Mouse (Mus musculus): Measurements from ENCODE around the gene Gm4788.
"Not testable (repeated sequence)": the region's sequence is repeated elsewhere in the genome, so short reads cannot be mapped to it uniquely, and the experiment has no call there.

Gene Gm4788

DNA sequence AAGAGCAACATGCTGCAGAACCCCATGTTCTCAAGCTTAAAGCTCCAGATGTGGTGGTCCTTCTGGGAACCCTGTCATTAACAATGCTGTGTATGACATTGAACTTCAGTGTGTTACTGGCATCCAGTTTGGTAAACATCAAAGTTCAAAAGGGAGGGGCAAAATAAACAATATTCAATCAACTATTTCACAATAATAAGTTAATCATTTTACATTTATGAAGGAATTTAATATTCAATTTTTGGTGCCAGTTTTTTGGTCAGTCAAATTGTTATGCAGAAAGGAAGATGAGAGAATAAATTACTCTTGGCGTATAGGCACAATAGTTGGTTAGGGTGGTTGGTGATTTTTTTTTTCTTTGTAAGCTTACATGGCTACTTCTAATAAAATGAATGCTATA, at the start of gene Gm4788:
TSS of gene Gm4788 (minus strand) at position 101 of the 400 bp plus-strand sequence.
- no peak for DNase-seq

DNA sequence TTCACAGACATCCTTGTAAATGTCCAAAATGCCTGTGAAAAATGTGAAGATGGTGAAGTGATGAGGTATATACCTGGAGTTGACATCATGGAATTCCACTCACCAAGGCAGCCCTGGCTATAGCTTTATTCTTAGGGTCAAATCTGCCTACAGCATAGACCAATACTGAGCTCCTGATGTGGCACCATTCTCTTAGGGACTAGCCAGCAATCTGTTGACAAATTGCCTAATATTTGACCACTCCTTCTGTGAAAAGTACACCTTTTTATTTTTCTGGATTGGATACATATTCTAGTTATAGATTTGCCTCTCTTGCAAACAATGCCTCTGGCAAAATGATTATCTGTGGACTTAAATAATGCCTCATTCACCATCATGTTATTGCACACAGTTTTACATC, 27.6 kb upstream of the Gm4788 start:
- DNase-seq = no peak

DNA sequence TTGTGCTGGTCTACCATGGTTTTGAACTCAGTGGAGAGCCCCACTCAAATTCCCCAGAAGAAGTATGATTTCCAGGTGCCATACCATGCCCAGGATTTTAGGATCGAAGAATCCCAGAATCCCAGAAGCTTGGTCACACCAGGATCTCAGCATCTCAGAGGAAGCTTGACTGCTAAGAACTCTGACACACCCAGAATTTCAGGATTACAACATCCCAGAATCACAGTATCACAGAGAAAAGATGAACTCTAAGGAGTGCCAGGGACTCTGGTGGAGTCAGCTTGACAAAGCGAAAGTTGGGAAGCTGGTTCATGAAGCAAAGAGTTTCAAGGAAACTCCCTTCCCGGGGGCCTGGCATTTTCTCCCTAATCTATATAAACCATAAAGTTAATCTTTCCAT, 11.1 kb downstream of the Gm4788 start:
- DNase-seq = not testable (repeated sequence)

DNA sequence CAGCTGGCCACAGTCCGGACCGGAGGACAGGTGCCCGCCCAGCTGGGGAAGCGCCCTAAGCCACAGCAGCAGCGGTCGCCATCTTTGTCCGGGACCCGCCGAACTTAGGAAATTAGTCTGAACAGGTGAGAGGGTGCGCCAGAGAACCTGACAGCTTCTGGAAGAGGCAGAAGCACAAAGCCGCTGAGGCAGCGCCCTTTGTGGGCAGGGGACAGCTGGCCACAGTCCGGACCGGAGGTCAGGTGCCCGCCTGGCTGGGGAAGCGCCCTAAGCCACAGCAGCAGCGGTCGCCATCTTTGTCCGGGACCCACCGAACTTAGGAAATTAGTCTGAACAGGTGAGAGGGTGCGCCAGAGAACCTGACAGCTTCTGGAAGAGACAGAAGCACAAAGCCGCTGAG, 64.4 kb downstream of the Gm4788 start:
- not testable (repeated sequence) for DNase-seq

DNA sequence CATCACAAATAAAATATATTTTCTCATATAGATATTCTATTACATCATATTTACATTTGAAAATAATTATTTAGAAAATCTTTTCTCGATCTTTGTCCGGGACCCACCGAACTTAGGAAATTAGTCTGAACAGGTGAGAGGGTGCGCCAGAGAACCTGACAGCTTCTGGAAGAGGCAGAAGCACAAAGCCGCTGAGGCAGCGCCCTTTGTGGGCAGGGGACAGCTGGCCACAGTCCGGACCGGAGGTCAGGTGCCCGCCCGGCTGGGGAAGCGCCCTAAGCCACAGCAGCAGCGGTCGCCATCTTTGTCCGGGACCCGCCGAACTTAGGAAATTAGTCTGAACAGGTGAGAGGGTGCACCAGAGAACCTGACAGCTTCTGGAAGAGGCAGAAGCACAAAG, 64.8 kb downstream of the Gm4788 start:
- DNase-seq = not testable (repeated sequence)

DNA sequence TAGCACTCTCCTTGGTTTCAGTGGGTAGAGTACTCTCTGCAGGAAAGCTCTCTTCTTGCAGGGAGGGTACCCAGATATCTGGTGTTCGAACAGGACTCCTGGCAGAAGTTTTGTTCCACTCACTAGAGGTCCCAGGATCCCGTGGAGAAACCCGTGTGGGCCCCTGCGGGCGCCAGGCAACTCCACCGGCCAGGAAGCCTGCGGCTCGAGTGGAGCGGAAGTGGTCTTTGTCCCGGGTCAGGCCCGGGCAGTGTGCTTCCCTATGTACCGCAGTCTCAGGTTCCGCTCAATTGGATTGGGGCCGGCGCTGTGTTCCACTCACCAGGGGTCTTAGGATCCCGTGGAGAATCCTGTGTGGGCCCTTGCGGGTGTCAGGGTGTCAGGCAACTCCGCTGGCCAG, 131.1 kb downstream of the Gm4788 start:
- DNase-seq = not testable (repeated sequence)
